Mouse (Mus musculus) embryonic fibroblast, embryonic 13.5 days (primary cell): ENCODE data around the gene Rspry1. TPM values are rescaled to one million over a fixed set of nuclear protein-coding genes. Genes with fewer than 3 reads are reported as not detected.

Experiments used
- H3K27ac ChIP-seq: 2 replicates; pipeline ENCODE4 v1.5.1; 2012; ENCODE audit warnings: low read length, control low read depth, inconsistent platforms; ENCODE audit not compliant: insufficient read depth
- H3K4me1 ChIP-seq: 2 replicates; pipeline ENCODE4 v1.6.1; 2011; ENCODE audit warnings: low read length; ENCODE audit not compliant: control insufficient read depth, insufficient read depth
- H3K4me3 ChIP-seq: 2 replicates; pipeline ENCODE4 v1.5.1; 2011; ENCODE audit warnings: mild to moderate bottlenecking, control low read depth, low read length; ENCODE audit not compliant: insufficient read depth
- CTCF ChIP-seq: IDR thresholded peaks from 2 replicates; pipeline ENCODE4 v1.5.1; 2011; ENCODE audit warnings: mild to moderate bottlenecking, control low read depth, low read length, moderate library complexity, borderline replicate concordance; ENCODE audit not compliant: insufficient read depth
- POLR2A ChIP-seq: IDR thresholded peaks from 2 replicates; pipeline ENCODE4 v1.6.1; 2011; ENCODE audit warnings: low read depth, mild to moderate bottlenecking, control low read depth, low read length, moderate library complexity
- polyA plus RNA-seq: library from polyadenylated mRNA; stranded (reverse); fragments of >200 nt; gene quantifications from 2 replicates; pipeline ENCODE4 v1.2.4, GENCODE M21; 2011; ENCODE audit warnings: low read depth; ENCODE audit not compliant: missing spikeins, insufficient read length

Gene Rspry1
- polyA plus RNA-seq, 1 experiment = 43.2 TPM

- no peak overlapping the region for H3K27ac ChIP-seq
Measured at GRCm38 (mm10) chr8:94678582-94678981, 76.8 kb downstream of the Rspry1 start.

DNA sequence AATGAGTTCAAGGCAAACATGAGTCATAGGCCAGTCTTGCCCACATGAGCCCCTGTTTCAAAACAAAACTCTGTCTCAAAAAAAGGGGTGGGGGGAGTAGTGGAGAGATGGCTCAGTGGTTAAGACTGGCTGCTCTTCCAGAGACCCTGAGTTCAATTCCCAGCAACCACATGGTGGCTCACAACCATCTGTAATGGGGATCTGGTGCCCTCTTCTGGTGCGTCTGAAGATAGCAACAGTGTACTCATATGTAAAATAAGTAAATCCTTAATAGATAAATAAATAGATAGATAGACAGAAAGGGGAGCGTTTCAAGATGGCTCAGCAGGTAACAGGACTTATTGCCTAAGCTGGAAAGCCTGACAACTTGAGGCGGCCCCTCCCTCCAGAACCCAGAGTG lies 78.7 kb downstream of the Rspry1 start:
- no peak overlapping the region for H3K27ac ChIP-seq
- TF ChIP-seq CTCF = no peak
- no peak for TF ChIP-seq POLR2A
- no peaks in the 10 kb centered on the region for H3K4me1 ChIP-seq
- H3K4me3 ChIP-seq = no peak overlapping the region

More at GRCm38 (mm10) chr8:94678582-94678981, 76.8 kb downstream of the Rspry1 start:
- Histone ChIP-seq H3K4me1 (no peaks in the 10 kb centered on the region), H3K4me3 (no peak overlapping the region)
- TF ChIP-seq POLR2A = no peak

GRCm38 (mm10) chr8:94682732-94683524 lies 81.2 kb downstream of the Rspry1 start:
- H3K4me3 ChIP-seq = no peak overlapping the region
- no peak for TF ChIP-seq CTCF
- TF ChIP-seq POLR2A = no peak
- no peaks in the 10 kb centered on the region for H3K4me1 ChIP-seq
- H3K27ac ChIP-seq = no peak overlapping the region

- no peaks in the 10 kb centered on the region for H3K4me1 ChIP-seq
- H3K4me3 ChIP-seq = no peak overlapping the region
- TF ChIP-seq CTCF = no peak
- H3K27ac ChIP-seq = no peak overlapping the region
Measured at GRCm38 (mm10) chr8:94684287-94684686, 82.5 kb downstream of the Rspry1 start.

GRCm38 (mm10) chr8:94685953-94686352 lies 84.2 kb downstream of the Rspry1 start:
- Histone ChIP-seq H3K4me3 (no peak overlapping the region), H3K27ac (no peak overlapping the region), H3K4me1 (no peaks in the 10 kb centered on the region)
- TF ChIP-seq POLR2A (no peak), CTCF (no peak)

DNA sequence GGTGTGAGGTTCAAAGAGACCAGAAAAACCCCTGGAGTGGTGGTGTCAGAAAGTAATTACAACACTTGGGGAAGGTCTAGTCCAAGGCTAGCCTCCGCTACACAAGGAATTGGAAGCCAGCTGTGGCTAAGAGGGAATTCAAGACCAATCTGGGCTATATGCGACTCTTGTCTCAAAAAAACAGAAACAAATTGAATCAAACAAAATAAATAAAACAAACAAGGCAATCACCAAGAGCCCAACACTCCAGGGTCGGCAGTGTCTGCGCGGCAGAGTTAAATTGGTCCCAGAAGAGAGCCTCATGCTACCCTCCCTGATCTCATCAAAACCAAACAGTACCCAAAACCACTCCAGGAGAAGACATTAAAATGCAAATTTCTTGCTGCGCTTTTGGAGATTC lies 93.0 kb downstream of the Rspry1 start:
- no peak for TF ChIP-seq CTCF
- TF ChIP-seq POLR2A = no peak
- Histone ChIP-seq H3K4me1 (no peaks in the 10 kb centered on the region), H3K4me3 (no peak overlapping the region), H3K27ac (no peak overlapping the region)

GRCm38 (mm10) chr8:94695341-94695993 lies 93.7 kb downstream of the Rspry1 start:
- H3K27ac ChIP-seq = no peak overlapping the region
- no peaks in the 10 kb centered on the region for H3K4me1 ChIP-seq
- no peak for TF ChIP-seq POLR2A
- TF ChIP-seq CTCF = no peak
- peak overlapping the region; percentile 11 for H3K4me3 ChIP-seq

GRCm38 (mm10) chr8:94695994-94696384 lies 94.3 kb downstream of the Rspry1 start, which contains the start of gene Pllp:
Gene Pllp (minus strand): TSS chr8:94696278.
- no peaks in the 10 kb centered on the region for H3K4me1 ChIP-seq
- TF ChIP-seq CTCF (no peak), POLR2A (no peak)
- H3K27ac ChIP-seq = no peak within 1 kb of the TSS
- H3K4me3 ChIP-seq = peak within 1 kb of the TSS; percentile 11

GRCm38 (mm10) chr8:94696566-94696965 lies 94.8 kb downstream of the Rspry1 start:
- H3K4me3 ChIP-seq = no peak overlapping the region
- no peak overlapping the region for H3K27ac ChIP-seq
- H3K4me1 ChIP-seq = no peaks in the 10 kb centered on the region
- TF ChIP-seq POLR2A (no peak), CTCF (no peak)

GRCm38 (mm10) chr8:94697956-94698355 lies 96.2 kb downstream of the Rspry1 start:
- no peak overlapping the region for H3K4me3 ChIP-seq
- no peaks in the 10 kb centered on the region for H3K4me1 ChIP-seq
- no peak overlapping the region for H3K27ac ChIP-seq
- TF ChIP-seq CTCF (no peak), POLR2A (no peak)
